Mouse (Mus musculus) heart, embryonic 13.5 days (tissue): ENCODE measurements around the gene Vmn2r81. TPM values are rescaled to one million over a fixed set of nuclear protein-coding genes. Genes with fewer than 3 reads are reported as not detected.
"Not testable (repeated sequence)": the region's sequence is repeated elsewhere in the genome, so short reads cannot be mapped to it uniquely, and the experiment has no call there.

Experiments
- ATAC-seq: fragments of 200-750 bp; cut with Nextera tagmentation; 2 replicates; pipeline ENCODE4 v1.8.0; 2017; ENCODE audit warnings: moderate TSS enrichment; ENCODE audit not compliant: insufficient number of reproducible peaks, low FRiP score, low TSS enrichment; ENCODE audit errors: extremely low read depth
- H3K27ac ChIP-seq: fragments of 300-500 bp; sonication (generic); replicated peaks from 2 replicates; pipeline ENCODE4 v1.5.1; 2015; ENCODE audit warnings: moderate library complexity, mild to moderate bottlenecking, inconsistent platforms
- H3K27me3 ChIP-seq: fragments of 300-500 bp; sonication (generic); replicated peaks from 2 replicates; pipeline ENCODE4 v1.6.1; 2015; ENCODE audit warnings: mild to moderate bottlenecking, inconsistent platforms
- H3K36me3 ChIP-seq: fragments of 300-500 bp; sonication (generic); 2 replicates; pipeline ENCODE4 v1.6.1; 2015; ENCODE audit warnings: mild to moderate bottlenecking, inconsistent platforms
- H3K4me1 ChIP-seq: fragments of 300-500 bp; sonication (generic); 2 replicates; pipeline ENCODE4 v1.6.1; 2015; ENCODE audit warnings: inconsistent platforms
- H3K4me2 ChIP-seq: fragments of 300-500 bp; sonication (generic); 2 replicates; pipeline ENCODE4 v1.6.1; 2015; ENCODE audit warnings: inconsistent platforms, mild to moderate bottlenecking, moderate library complexity
- H3K4me3 ChIP-seq: fragments of 300-500 bp; sonication (generic); 2 replicates; pipeline ENCODE4 v1.5.1; 2015; ENCODE audit warnings: moderate library complexity, mild to moderate bottlenecking, inconsistent platforms
- H3K9ac ChIP-seq: fragments of 300-500 bp; sonication (generic); 2 replicates; pipeline ENCODE4 v1.6.1; 2015; ENCODE audit warnings: inconsistent platforms, mild to moderate bottlenecking, moderate library complexity
- H3K9me3 ChIP-seq: fragments of 300-500 bp; sonication (generic); 2 replicates; pipeline ENCODE4 v1.6.1; 2016; ENCODE audit warnings: inconsistent platforms
- WGBS: fragments of 180-500 bp; shearing (Covaris S2); methylation state at CpG from one replicate; pipeline ENCODE4 v1.1.7; 2015; ENCODE audit warnings: mixed read lengths; 5-methylcytosine and 5-hydroxymethylcytosine counted together
- polyA plus RNA-seq: library from polyadenylated mRNA; unstranded; fragments of >200 nt; fragmentation: Nextera tagmentation; extraction: Ambion mirVana; gene quantifications from 2 replicates; pipeline ENCODE4 v1.2.1, GENCODE M21; 2015

The Vmn2r81 gene
- not detected in 2 replicates for polyA plus RNA-seq

DNA sequence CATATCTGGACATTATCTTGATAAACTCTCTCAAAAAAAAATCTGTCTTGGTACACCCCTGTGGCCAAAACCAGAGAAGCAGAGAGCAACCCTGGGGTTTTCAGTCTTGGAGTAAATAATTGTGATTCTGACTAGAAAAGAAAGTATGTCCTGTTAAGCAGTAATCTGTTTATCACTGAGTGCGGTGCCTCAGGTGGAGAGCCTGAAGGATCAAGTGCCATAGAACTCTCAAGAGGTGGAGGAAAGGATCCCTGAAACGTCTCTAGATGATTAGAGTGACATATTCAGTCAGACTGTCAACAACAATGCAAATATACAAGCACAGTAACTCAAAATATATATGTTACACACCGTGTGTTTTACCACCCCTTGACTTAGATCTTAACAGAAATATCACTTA is at the start of gene Vmn2r81:
Gene Vmn2r81 (plus strand): TSS at position 301 of the 400 bp plus-strand sequence.
- not testable (repeated sequence) for H3K4me1 ChIP-seq, H3K9me3 ChIP-seq, H3K27me3 ChIP-seq, H3K4me2 ChIP-seq, H3K27ac ChIP-seq, H3K4me3 ChIP-seq, H3K36me3 ChIP-seq, ATAC-seq, H3K9ac ChIP-seq
- 57% methylated on average over 3 of the region's 3 CpGs for WGBS

GRCm38 (mm10) chr10:79199973-79200372 is 47.5 kb upstream of the Vmn2r81 start:
- 50% methylated on average over 1 of the region's 1 CpGs for WGBS
- H3K4me3 ChIP-seq, H3K4me1 ChIP-seq, H3K4me2 ChIP-seq, H3K27ac ChIP-seq, H3K27me3 ChIP-seq, H3K9me3 ChIP-seq, H3K36me3 ChIP-seq, ATAC-seq, H3K9ac ChIP-seq: not testable (repeated sequence)

DNA sequence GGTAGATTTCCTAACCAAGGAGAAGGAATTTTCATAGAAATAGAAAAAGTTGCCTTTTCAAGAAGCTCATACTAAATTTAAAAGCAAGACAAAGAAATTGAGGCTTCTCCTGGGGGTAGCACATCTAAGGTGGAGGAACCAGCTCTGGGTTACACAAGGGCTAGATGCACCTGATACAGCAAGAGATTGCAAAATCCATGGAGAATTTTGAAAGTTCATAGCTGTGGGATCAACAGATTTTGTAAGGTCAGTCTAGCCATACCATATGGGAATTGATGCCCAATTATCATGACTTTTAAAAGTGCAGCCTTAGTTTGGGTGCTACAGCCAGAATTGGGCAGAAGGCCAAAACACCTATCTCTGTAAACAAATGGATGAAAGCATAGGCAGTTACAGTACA is 27.1 kb upstream of the Vmn2r81 start:
- Histone ChIP-seq H3K27ac (no peak overlapping the region), H3K4me2 (no peak overlapping the region), H3K36me3 (no peaks in the 10 kb centered on the region), H3K27me3 (no peaks in the 10 kb centered on the region), H3K4me1 (no peaks in the 10 kb centered on the region), H3K9ac (no peak overlapping the region), H3K4me3 (no peak overlapping the region), H3K9me3 (no peaks in the 10 kb centered on the region)
- ATAC-seq: no peak

GRCm38 (mm10) chr10:79221606-79222005 is 25.9 kb upstream of the Vmn2r81 start:
- H3K27ac ChIP-seq: no peak overlapping the region
- no peak overlapping the region for H3K9ac ChIP-seq
- ATAC-seq: no peak
- H3K4me1 ChIP-seq: no peaks in the 10 kb centered on the region
- H3K9me3 ChIP-seq: no peaks in the 10 kb centered on the region
- H3K4me3 ChIP-seq: no peak overlapping the region
- no peaks in the 10 kb centered on the region for H3K36me3 ChIP-seq
- H3K27me3 ChIP-seq: no peaks in the 10 kb centered on the region
- no peak overlapping the region for H3K4me2 ChIP-seq

GRCm38 (mm10) chr10:79222214-79222613 is 25.3 kb upstream of the Vmn2r81 start:
- 56% methylated on average over 7 of the region's 7 CpGs for WGBS
- H3K9ac ChIP-seq: no peak overlapping the region
- no peak for ATAC-seq

DNA sequence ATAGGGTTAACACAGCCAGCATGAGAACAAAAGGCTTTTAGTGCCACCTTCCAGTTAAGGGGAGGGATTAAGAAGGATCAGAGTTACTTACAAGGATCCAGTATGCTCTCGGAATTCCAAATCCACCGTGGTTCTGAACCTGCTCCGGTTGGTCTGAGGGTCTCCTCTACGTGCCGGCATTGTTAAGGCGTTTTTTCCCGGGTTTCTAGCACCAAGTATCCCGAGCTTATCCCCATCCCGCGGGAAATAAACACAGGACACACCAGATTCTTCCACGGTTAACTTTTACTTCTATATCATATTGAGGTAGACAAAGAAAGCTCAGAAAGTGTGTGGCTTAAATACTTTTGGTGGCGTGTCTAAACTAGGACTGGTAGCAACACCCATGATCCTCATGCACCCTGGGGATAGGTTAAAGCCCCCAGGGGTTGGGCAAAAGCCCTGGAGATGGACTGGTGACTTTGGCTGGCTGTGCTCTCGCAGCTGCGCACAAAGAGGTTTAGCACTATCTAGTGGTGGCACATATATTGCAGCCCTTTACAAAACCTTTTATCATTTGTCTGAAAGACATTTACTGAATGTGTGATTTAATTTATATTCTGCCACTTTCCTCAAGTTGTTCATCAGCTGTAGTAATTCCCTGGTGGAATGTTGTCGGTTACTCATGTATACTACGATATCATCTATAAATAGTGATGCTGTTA is 74.7 kb downstream of the Vmn2r81 start:
- Histone ChIP-seq H3K27ac (peak overlapping the region; percentile 65), H3K4me3 (peak overlapping the region; percentile 49), H3K4me2 (peak overlapping the region; percentile 63), H3K9ac (peak overlapping the region; percentile 70; the same call in 1 of the 2 replicates)
- ATAC-seq, H3K36me3 ChIP-seq, H3K27me3 ChIP-seq, H3K9me3 ChIP-seq, H3K4me1 ChIP-seq: not testable (repeated sequence)
- WGBS: 4% methylated on average over 16 of the region's 16 CpGs

More at GRCm38 (mm10) chr10:79222214-79222613, 25.3 kb upstream of the Vmn2r81 start:
- Histone ChIP-seq H3K27me3 (no peaks in the 10 kb centered on the region), H3K9me3 (no peaks in the 10 kb centered on the region), H3K4me3 (no peak overlapping the region), H3K36me3 (no peaks in the 10 kb centered on the region), H3K4me1 (no peaks in the 10 kb centered on the region), H3K27ac (no peak overlapping the region), H3K4me2 (no peak overlapping the region)

- no peak overlapping the region for H3K27ac ChIP-seq
- no peaks in the 10 kb centered on the region for H3K4me1 ChIP-seq
- H3K9ac ChIP-seq: no peak overlapping the region
- H3K4me2 ChIP-seq: no peak overlapping the region
- no peak overlapping the region for H3K4me3 ChIP-seq
- no peaks in the 10 kb centered on the region for H3K9me3 ChIP-seq
- no peaks in the 10 kb centered on the region for H3K27me3 ChIP-seq
- no peak for ATAC-seq
- no peaks in the 10 kb centered on the region for H3K36me3 ChIP-seq
Measured at GRCm38 (mm10) chr10:79322737-79323086, 75.2 kb downstream of the Vmn2r81 start.

Other genes starting within 250 kb of the Vmn2r81 start
- not detected in 2 replicates for gene Olfr1351, start 235.2 kb upstream of the Vmn2r81 start, polyA plus RNA-seq
- gene Olfr57, start 219.0 kb upstream of the Vmn2r81 start, polyA plus RNA-seq: 0.23 TPM in 1 of 2 replicates, not detected in the other
- 16.4 and 16.7 TPM in 2 replicates for gene 2610008E11Rik, start 150.1 kb upstream of the Vmn2r81 start, polyA plus RNA-seq
- gene Vmn2r80, start 98.9 kb upstream of the Vmn2r81 start, polyA plus RNA-seq: not detected in 2 replicates
- gene Vmn2r82, start 108.8 kb downstream of the Vmn2r81 start, polyA plus RNA-seq: not detected in 2 replicates
- gene Vmn2r83, start 221.0 kb downstream of the Vmn2r81 start, polyA plus RNA-seq: not detected in 2 replicates